Mouse (Mus musculus) small intestine, adult 2 months (tissue): Measurements from ENCODE around the gene Gm26992.

ENCODE experiments used
- CTCF ChIP-seq: fragments of 200-500 bp; IDR thresholded peaks from 2 replicates; pipeline ENCODE4 v1.5.1; 2012; ENCODE audit warnings: low read depth, mild to moderate bottlenecking, control low read depth, inconsistent platforms, low read length, moderate library complexity, mixed read lengths; ENCODE audit not compliant: insufficient replicate concordance, insufficient read length; ENCODE audit errors: extremely low read depth
- POLR2A ChIP-seq: fragments of 200-500 bp; IDR thresholded peaks from 2 replicates; pipeline ENCODE4 v1.6.1; 2012; ENCODE audit warnings: low read depth, mild to moderate bottlenecking, control low read depth, inconsistent platforms, low read length, moderate library complexity

- no peak for TF ChIP-seq POLR2A
- TF ChIP-seq CTCF: no peak
These were observed 60.3 kb downstream of the Gm26992 start for GRCm38 (mm10) chrX:103482097-103482451.
